Mouse (Mus musculus) T-helper 17 cell (primary cell): ENCODE data around the gene Acss1.

ENCODE experiments used
- in situ Hi-C, 2 experiments: fragments of 300-600 bp; cut with MboI, MseI; formaldehyde crosslinking; loops; 1 replicate in 1 of 2; 2 replicates in 1 of 2; pipeline ENCODE4 v1.15.1; 2025; ENCODE audit warnings: high pct_unique_total_duplicates in 2 of 2

Gene Acss1

GRCm38 (mm10) chr2:150667065-150667819, 1.1 kb downstream of the Acss1 start:
- in situ Hi-C loops, result no loop called here

DNA sequence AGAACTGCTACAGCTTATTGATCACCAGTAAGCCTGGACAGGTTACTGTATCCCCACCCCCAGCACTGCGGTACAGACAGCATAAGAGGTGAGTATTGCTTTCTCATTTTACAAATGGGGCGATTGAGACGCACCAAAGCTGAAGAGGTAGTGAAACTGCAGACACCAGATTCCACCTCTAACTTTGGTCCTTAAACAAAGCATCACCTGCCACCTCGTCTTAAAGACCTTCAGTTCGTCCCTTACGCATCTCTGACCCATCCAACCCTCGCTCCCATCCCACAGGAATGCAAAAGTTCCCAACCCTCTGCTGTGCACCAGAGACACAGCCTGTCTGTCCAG, 1.6 kb downstream of the Acss1 start:
- in situ Hi-C loops, result no loop called here

DNA sequence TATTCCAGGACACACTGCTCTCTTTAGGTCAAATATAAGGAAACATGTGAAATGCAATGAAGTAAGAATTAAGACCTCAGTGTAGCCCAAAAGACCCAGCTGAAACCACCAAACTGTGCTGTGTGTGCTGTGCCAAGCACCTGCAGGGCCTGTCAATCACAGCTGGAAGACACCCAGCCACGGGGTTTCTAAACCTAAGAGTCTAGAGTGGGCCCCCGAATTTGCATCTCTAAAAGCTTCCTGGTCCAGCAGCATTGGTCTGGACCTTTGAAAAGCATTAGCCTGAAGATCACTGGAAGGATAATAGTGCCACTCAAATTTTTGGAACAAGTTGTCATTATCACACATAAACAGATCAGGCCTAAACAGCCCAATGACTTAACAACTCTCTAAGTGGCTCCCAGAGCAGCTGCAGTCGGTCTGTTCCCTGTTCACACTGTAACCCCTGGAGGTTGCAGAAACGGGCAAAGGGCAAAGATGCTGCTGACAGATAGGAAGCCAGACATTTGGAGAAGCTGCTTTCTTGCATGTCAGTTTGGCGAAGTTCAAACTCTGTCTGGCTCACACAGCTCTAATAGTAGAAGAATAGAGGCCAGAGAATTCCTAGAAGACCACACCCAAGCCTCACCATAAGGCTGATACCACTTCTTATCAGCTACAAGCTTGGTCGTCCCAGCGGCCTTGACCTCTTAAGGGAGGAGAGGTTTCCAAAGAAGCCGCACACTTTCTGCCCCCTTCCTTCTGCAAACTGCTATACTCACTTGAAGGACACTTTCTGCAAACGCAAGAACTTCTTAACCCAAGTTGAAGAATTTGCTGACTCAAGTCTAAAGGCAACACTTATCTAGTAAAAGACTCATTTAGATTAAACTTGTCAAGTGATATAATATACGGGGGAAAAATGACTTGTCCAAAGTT, 2.5 kb downstream of the Acss1 start:
- in situ Hi-C loops, result no loop called here

- in situ Hi-C loops, result no loop called here
These were observed 3.3 kb downstream of the Acss1 start for GRCm38 (mm10) chr2:150665006-150665405.

- in situ Hi-C loops, result no loop called here
These were observed 4.0 kb downstream of the Acss1 start for GRCm38 (mm10) chr2:150664152-150664920.

- in situ Hi-C loops, result no loop called here
These were observed 5.0 kb downstream of the Acss1 start for GRCm38 (mm10) chr2:150663255-150663654.

- in situ Hi-C loops, result no loop called here
These were observed 6.3 kb downstream of the Acss1 start for GRCm38 (mm10) chr2:150662007-150662406.

- in situ Hi-C loops, result no loop called here
These were observed 7.4 kb downstream of the Acss1 start for GRCm38 (mm10) chr2:150660668-150661451.

DNA sequence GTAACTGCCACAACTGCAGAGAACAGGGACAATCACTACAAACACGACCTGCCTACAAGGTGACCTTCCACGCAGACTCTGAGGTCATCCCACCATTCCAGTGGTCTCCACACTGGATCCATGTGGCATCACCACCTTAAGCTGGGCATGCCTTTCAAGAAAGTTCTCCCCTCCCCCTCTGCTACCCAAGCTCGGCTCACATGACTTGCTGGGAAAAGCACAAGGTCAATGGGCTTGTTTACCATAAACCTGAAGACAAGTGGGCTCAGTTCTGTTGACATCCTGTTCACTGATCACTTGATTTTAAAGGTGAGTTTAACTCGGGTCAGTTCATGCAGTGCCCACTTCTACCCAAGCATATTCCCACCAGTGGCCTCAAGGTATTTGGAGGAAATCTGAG, 8.3 kb downstream of the Acss1 start:
- in situ Hi-C loops, result no loop called here

- in situ Hi-C loops, result no loop called here
These were observed 11.1 kb downstream of the Acss1 start for GRCm38 (mm10) chr2:150656975-150657768.

DNA sequence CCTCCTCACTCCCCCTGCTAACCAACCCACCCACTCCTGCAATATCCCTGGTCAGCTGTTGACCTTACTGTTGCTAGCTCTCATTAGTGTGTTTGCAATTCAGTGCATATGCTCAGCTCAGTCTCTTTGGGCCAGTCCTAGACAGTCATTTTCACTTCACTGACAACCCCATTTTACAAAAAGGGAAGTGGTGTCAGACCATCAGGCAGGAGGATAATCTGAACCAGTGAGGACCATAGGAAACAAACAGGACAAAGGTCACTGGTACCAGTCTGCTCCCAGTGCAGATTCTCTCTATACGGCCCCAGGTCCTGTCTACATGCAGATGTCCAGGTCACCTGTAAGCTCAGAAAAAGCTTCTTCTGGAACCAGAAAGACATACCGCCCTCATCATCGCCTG, 12.2 kb downstream of the Acss1 start:
- in situ Hi-C loops, result no loop called here

DNA sequence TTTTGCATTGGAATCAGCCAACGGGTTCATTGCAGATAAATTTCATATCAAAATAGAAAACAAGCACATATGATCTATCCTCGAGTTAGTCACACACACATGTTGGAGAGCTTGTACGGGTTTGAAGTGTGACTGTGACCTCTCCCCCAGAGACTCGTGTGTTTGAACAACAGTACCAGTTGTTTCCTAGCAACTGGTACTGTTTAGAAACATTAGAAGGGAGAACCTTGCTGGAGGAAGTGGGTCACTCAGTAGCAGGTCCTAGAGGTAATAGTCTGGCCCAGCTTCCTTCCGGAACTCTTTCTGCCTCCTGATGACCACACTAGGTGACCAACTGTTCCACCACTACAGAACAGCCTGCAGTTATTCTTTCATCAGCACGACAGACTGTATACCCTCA, 13.0 kb downstream of the Acss1 start:
- in situ Hi-C loops, result no loop called here

DNA sequence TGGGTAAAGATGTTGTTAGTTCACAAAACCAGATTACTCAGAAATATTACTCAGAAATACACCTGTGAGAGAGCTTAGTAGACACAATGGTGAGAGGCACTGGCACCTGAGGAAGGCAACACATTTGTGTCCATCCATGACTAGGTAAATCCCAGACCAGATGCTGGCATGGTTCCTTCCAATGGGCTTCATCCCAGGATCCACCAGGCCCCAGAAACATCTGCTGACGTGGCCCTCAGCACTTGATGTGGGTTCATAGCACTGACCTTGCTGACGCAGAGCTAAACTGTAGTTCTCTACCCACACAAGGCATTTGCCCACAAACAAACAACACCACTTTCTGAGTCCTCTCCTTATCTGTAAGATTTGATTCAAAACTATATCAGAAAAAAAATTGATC, 13.5 kb downstream of the Acss1 start:
- in situ Hi-C loops, result no loop called here

DNA sequence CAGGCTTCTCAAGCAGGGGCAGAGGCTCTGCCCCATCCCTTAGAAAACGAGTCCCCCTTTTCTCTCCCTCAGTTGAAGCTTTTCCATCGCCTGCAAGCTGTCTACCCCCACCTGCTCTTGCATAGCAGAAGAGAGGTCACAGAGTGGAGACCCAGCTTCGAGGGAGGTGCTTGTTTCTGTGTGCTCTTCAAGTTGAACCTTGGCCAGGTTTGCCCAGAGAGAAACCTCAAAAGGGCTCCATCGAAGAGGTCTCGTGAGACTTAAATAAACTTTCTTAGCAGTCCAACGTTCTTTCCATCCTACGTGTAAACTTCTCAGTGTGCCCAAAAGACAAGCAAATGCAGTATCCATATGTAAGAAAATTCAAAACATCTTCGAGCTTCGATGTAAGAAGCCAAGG, 16.9 kb downstream of the Acss1 start:
- in situ Hi-C loops, result no loop called here

- in situ Hi-C loops, result no loop called here
These were observed 17.7 kb downstream of the Acss1 start for GRCm38 (mm10) chr2:150650511-150651074.

DNA sequence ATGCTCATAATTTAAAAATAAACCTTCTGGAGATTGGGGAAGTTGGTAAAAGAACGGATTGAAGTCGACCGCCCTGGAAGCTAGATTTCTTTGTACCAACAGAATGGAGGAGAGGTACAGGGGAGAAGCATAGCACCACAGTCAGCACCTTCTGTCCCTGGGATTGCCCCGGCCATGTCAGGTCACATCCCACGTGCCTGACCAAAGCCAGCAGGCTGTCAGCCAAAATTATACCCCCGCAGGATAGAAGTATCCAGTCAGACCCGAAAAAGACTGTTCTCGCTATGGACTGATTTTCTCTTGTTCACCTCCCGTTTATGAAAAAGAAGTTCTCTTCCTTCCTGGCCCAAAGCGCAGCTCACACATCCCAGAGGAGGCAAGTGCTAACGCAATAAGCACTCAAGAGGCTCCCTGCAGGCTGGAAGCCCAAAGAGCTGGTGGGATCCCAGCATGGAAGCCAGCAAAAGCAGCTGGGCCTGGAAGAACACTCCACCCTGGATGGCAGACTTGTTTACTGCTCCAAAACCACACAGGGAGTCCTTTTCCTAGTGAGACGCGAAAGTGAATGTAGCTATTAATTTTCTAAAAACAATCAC, 19.9 kb downstream of the Acss1 start:
- in situ Hi-C loops, result no loop called here

- in situ Hi-C loops, result no loop called here
These were observed 20.5 kb downstream of the Acss1 start for GRCm38 (mm10) chr2:150647681-150648299.

GRCm38 (mm10) chr2:150646411-150647121, 21.7 kb downstream of the Acss1 start:
- in situ Hi-C loops, result no loop called here

- in situ Hi-C loops, result no loop called here
These were observed 23.1 kb downstream of the Acss1 start for GRCm38 (mm10) chr2:150645225-150645624.
